Mouse (Mus musculus): ENCODE results near the gene Pik3ca. TPM values are rescaled to one million over a fixed set of nuclear protein-coding genes. Genes with fewer than 3 reads are reported as not detected.

Pik3ca gene
- polyA plus RNA-seq, 1 experiment: 2.1 TPM

DNA sequence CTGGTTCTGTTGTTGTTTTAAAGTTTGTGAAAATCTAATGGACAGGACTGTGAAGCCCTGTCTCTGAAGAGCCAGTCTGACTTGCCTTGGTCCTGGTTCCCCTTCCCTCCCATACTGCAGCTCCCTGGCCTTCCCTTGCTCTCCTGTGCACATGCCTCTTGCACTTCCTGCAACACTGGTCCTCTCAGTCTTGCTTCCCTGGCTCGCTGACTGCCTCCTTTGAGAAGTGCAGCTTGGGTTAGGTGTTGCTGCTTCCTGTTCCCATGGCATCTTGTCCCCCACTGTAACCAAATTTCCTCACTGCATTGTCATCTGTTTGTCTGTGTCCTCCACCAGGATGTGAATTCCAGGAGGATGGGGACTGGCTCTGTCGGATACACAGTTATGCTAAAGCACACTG lies 2.5 kb downstream of the Pik3ca start:
- no peak overlapping the region for H3K27ac ChIP-seq (ENCODE audit: insufficient read depth, low read depth, low read length)
- peaks cover 15% of the 10 kb centered on the region for H3K4me1 ChIP-seq (ENCODE audit: control insufficient read depth, insufficient read depth, insufficient read length, low read length)
- no peak overlapping the region for H3K4me3 ChIP-seq (ENCODE audit: low read depth, low read length)
- TF ChIP-seq POLR2A (IDR thresholded peaks at IDR 0.05; ENCODE audit: low read depth, low read length): no peak
- no peaks in the 10 kb centered on the region for H3K36me3 ChIP-seq (ENCODE audit: control insufficient read depth, insufficient read depth, low read length)
- WGBS: 60% methylated on average over 2 of the region's 2 CpGs
- no peaks in the 10 kb centered on the region for H3K27me3 ChIP-seq (ENCODE audit: control insufficient read depth, insufficient read depth, low read length)

DNA sequence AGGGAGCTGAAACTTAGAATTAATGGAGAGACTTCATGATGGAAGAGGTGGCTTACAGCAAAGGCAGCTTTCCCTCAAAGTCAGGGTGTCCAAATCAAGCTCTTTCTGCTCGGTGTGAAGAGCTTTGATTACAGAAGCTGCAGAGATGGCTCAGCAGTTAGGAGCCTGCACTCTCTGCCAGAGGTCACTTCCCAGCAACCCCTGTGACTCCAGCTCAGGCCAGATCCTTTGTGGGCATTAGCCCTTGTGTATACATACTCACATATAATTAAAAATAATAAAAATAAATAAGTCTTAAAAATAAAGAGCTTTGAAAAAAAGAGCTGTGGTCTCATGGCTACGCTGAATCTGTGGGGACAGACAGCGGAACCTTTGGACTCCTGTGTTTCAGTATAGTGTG lies 4.1 kb downstream of the Pik3ca start:
- WGBS: 68% methylated on average over 3 of the region's 3 CpGs
- Histone ChIP-seq H3K4me3 (ENCODE audit: low read depth, low read length) (no peak overlapping the region), H3K27ac (ENCODE audit: insufficient read depth, low read depth, low read length) (no peak overlapping the region), H3K4me1 (ENCODE audit: control insufficient read depth, insufficient read depth, insufficient read length, low read length) (peaks cover 15% of the 10 kb centered on the region), H3K36me3 (ENCODE audit: control insufficient read depth, insufficient read depth, low read length) (no peaks in the 10 kb centered on the region), H3K27me3 (ENCODE audit: control insufficient read depth, insufficient read depth, low read length) (no peaks in the 10 kb centered on the region)
- TF ChIP-seq CTCF (IDR thresholded peaks at IDR 0.05; ENCODE audit: extremely low read depth, insufficient read length, insufficient replicate concordance, low read depth, low read length) (no peak), POLR2A (IDR thresholded peaks at IDR 0.05; ENCODE audit: low read depth, low read length) (no peak)

DNA sequence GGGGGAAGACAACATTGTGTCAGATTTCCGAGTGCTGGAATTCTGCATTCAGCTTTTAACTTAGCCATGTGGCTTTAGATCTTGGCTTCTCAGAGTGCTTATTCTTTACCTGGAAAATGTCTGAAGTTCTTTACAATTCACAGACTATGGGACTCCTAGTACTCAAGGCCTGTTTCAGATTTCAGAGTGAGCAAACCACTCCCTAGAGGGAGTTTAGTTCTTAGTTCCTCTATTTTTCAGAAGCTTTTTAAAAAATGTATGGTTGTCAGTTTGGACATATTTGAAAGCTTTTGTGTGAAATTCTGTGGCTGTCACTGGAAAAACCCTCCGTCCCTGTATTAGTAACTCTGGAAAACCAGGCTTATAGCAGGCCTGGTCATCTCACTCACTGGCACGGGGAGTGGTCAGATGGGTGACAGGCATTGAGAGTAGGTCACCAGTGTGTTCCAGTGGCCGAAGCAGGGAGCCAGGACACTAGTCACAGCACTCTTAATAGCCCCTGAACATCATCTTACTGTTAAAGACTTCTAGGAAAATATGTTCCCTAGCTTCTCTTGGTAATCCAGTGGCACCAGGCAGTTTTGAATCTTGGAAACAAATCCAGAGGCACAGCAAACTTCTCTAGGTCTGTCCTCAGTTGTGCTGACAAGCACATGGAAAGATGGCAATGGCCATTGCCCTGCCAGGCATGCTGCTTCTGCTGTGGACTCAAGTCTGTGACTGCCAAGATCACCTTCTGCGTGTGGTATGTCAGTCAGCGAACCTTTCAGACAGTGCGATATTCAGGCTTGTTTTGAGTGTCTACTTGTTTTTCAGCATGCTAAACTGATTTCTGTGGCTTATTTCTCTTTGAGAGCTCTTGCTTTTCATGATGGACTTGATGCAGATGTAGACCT lies 5.8 kb downstream of the Pik3ca start:
- Histone ChIP-seq H3K4me1 (ENCODE audit: control insufficient read depth, insufficient read depth, insufficient read length, low read length) (peaks cover 15% of the 10 kb centered on the region), H3K27ac (ENCODE audit: insufficient read depth, low read depth, low read length) (no peak overlapping the region)
- WGBS: 73% methylated on average over 7 of the region's 7 CpGs

DNA sequence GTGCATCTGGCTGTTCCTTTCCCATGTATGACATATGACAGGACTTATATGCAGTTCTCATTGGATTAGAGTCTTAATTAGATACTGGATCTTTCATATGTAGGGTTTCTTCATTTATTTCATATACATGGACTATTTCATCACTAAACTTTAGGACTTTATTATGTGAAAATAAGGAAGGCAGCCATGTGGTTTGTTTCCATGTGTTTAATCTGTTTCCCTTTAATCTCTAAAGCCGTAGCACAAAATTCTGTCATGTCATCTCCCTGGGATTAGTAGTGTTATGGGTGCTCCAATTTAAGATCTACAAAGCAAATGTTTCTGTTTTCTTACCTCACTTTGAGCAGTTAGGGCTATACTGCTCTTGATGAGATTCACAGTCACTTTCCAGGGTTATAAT lies 8.2 kb downstream of the Pik3ca start:
- H3K27me3 ChIP-seq (ENCODE audit: control insufficient read depth, insufficient read depth, low read length): no peaks in the 10 kb centered on the region
- WGBS: 73% methylated on average over 1 of the region's 1 CpGs
- peaks cover 9% of the 10 kb centered on the region; the same call in 1 of the 2 replicates for H3K4me1 ChIP-seq (ENCODE audit: control insufficient read depth, insufficient read depth, insufficient read length, low read length)
- TF ChIP-seq POLR2A (IDR thresholded peaks at IDR 0.05; ENCODE audit: low read depth, low read length) (no peak), CTCF (IDR thresholded peaks at IDR 0.05; ENCODE audit: extremely low read depth, insufficient read length, insufficient replicate concordance, low read depth, low read length) (no peak)
- no peak overlapping the region for H3K27ac ChIP-seq (ENCODE audit: insufficient read depth, low read depth, low read length)
- H3K36me3 ChIP-seq (ENCODE audit: control insufficient read depth, insufficient read depth, low read length): no peaks in the 10 kb centered on the region
- no peak overlapping the region for H3K4me3 ChIP-seq (ENCODE audit: low read depth, low read length)

More for the DNA sequence above, 5.8 kb downstream of the Pik3ca start:
- H3K36me3 ChIP-seq (ENCODE audit: control insufficient read depth, insufficient read depth, low read length): no peaks in the 10 kb centered on the region
- H3K27me3 ChIP-seq (ENCODE audit: control insufficient read depth, insufficient read depth, low read length): no peaks in the 10 kb centered on the region
- H3K4me3 ChIP-seq (ENCODE audit: low read depth, low read length): no peak overlapping the region
- TF ChIP-seq POLR2A (IDR thresholded peaks at IDR 0.05; ENCODE audit: low read depth, low read length): no peak
- no peak for TF ChIP-seq CTCF (IDR thresholded peaks at IDR 0.05; ENCODE audit: extremely low read depth, insufficient read length, insufficient replicate concordance, low read depth, low read length)

DNA sequence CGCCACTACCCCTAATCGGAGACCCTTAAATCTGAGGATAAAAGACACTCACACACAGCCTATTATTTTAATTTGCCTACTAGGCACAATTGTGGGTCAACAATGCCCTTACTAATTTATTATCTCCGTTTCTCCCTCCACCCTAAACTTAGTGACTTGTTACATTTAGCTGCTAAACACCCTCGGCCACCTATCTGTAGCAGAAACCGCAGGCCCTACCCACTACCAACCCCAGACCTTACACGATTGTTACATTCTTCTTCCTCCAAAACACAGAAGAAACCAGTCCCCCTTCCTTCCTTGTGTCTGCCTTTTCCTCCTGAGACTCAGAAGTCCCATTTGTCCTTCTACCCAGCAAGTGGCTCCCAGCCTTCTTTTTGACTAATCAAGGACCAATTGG lies 9.3 kb downstream of the Pik3ca start:
- Histone ChIP-seq H3K27me3 (ENCODE audit: control insufficient read depth, insufficient read depth, low read length) (no peaks in the 10 kb centered on the region), H3K27ac (ENCODE audit: insufficient read depth, low read depth, low read length) (no peak overlapping the region), H3K4me1 (ENCODE audit: control insufficient read depth, insufficient read depth, insufficient read length, low read length) (peaks cover 9% of the 10 kb centered on the region; the same call in 1 of the 2 replicates), H3K4me3 (ENCODE audit: low read depth, low read length) (no peak overlapping the region), H3K36me3 (ENCODE audit: control insufficient read depth, insufficient read depth, low read length) (no peaks in the 10 kb centered on the region)
- no peak for TF ChIP-seq POLR2A (IDR thresholded peaks at IDR 0.05; ENCODE audit: low read depth, low read length)
- TF ChIP-seq CTCF (IDR thresholded peaks at IDR 0.05; ENCODE audit: extremely low read depth, insufficient read length, insufficient replicate concordance, low read depth, low read length): no peak
- WGBS: 84% methylated on average over 6 of the region's 6 CpGs

DNA sequence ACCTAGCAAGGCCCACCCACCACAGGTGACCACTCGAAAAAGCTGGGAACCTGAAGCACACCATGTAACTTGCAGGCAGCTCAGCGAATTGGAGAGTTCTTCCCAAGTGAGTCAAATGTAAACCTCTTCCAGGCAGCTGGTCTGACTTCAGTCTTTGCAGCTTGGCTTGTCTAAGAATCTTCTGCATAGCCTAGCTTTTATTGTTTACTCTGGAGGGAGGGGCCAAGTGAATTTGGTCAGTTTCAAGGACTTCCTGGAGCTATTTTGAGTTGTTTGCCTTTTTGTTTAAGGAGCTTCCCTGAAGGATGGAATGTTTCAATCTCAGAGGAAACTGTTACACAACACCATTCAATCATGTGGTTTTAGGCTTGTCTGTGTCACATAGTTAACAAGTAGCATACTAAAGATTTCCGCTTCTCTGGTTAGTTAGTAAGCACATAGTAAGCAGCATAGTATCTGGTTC lies 11.4 kb downstream of the Pik3ca start:
- no peaks in the 10 kb centered on the region for H3K36me3 ChIP-seq (ENCODE audit: control insufficient read depth, insufficient read depth, low read length)
- H3K4me1 ChIP-seq (ENCODE audit: control insufficient read depth, insufficient read depth, insufficient read length, low read length): peaks cover 9% of the 10 kb centered on the region; the same call in 1 of the 2 replicates
- WGBS: 72% methylated on average over 3 of the region's 3 CpGs
- H3K27me3 ChIP-seq (ENCODE audit: control insufficient read depth, insufficient read depth, low read length): no peaks in the 10 kb centered on the region
- H3K27ac ChIP-seq (ENCODE audit: insufficient read depth, low read depth, low read length): no peak overlapping the region; the same call in 1 of the 2 replicates
- no peak overlapping the region for H3K4me3 ChIP-seq (ENCODE audit: low read depth, low read length)
- TF ChIP-seq CTCF (IDR thresholded peaks at IDR 0.05; ENCODE audit: extremely low read depth, insufficient read length, insufficient replicate concordance, low read depth, low read length): no peak
- TF ChIP-seq POLR2A (IDR thresholded peaks at IDR 0.05; ENCODE audit: low read depth, low read length): no peak

DNA sequence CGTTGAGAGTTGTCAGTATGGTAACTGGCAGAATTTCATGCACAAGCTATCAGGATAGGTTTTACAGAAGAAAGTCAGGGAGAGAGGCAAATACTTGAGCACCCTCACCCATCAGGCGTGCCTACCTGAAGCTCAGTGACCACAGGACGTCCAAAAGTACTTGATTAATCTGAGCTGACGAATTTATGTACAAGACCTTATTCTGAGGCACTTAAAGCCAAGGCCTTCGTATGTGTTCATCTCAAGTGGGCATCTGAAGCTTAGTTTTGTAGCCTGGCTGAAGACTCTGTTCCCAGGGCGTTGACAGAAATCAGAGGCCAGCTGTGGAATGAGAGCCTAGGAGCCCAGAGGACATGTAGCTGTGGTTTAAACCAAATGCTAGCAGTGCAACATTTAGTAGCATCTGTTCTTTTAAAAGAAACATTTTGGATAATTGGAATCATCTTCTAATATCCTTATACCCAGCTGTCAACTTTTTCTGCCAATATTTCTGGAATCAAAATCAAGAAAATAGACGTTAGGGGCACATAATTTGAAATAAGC lies 15.1 kb downstream of the Pik3ca start:
- Histone ChIP-seq H3K27ac (ENCODE audit: insufficient read depth, low read depth, low read length) (no peak overlapping the region), H3K4me3 (ENCODE audit: low read depth, low read length) (no peak overlapping the region), H3K36me3 (ENCODE audit: control insufficient read depth, insufficient read depth, low read length) (no peaks in the 10 kb centered on the region), H3K27me3 (ENCODE audit: control insufficient read depth, insufficient read depth, low read length) (no peaks in the 10 kb centered on the region), H3K4me1 (ENCODE audit: control insufficient read depth, insufficient read depth, insufficient read length, low read length) (peaks cover 11% of the 10 kb centered on the region)
- WGBS: 69% methylated on average over 7 of the region's 7 CpGs
- no peak for TF ChIP-seq CTCF (IDR thresholded peaks at IDR 0.05; ENCODE audit: extremely low read depth, insufficient read length, insufficient replicate concordance, low read depth, low read length)
- TF ChIP-seq POLR2A (IDR thresholded peaks at IDR 0.05; ENCODE audit: low read depth, low read length): no peak
